Comparison of ENCODE assay signal across 8 mouse cellular contexts in genomic region chr17:88530667-88531066, GRCm38 (mm10). TPM values are rescaled to one million over a fixed set of nuclear protein-coding genes. Genes with fewer than 3 reads are reported as not detected.
DNase-seq lines count a peak whose midpoint lies in the region; ATAC-seq and TF ChIP-seq lines count a peak whose summit lies in the region.

No protein-coding gene starts in this region.

- H3K9me3 ChIP-seq in embryonic facial prominence, embryonic 11.5 days (replicated peaks; ENCODE audit: control insufficient read depth, low read length): no peaks in the 10 kb centered on the region
- H3K9me3 ChIP-seq in intestine, embryonic 16.5 days (ENCODE audit: control insufficient read depth, low read length): no peaks in the 10 kb centered on the region
- no peaks in the 10 kb centered on the region for H3K9me3 ChIP-seq in neural tube, embryonic 13.5 days

- no peak for TF ChIP-seq POLR2A in lung, adult 2 months (IDR thresholded peaks at IDR 0.05; ENCODE audit: borderline replicate concordance, extremely low read depth, low read depth, low read length)

- TF ChIP-seq CTCF in lung, adult 2 months (IDR thresholded peaks at IDR 0.05; ENCODE audit: insufficient read depth, low read length): no peak

- H3K27ac ChIP-seq in embryonic facial prominence, embryonic 11.5 days (replicated peaks; ENCODE audit: low read depth, low read length): no peak overlapping the region
- H3K27ac ChIP-seq in intestine, embryonic 16.5 days (ENCODE audit: low read length): peak overlapping the region; percentile 30; the same call in 1 of the 2 replicates
- H3K27ac ChIP-seq in neural tube, embryonic 13.5 days (replicated peaks): peak overlapping the region; percentile 97

- DNase-seq in lung, adult 2 months: no peak
- no peak for DNase-seq in lung, postnatal 10 days
- no peak for DNase-seq in embryonic facial prominence, embryonic 11.5 days (ENCODE audit: low spot score)
- no peak for DNase-seq in Muller cell, postnatal 12 days (ENCODE audit: inconsistent ontology term)
- no peak for DNase-seq in cerebellum, postnatal 10 days
- DNase-seq in layer of hippocampus, postnatal 14 days (ENCODE audit: low spot score in 2 of 2): no peak

- ATAC-seq in embryonic facial prominence, embryonic 11.5 days (replicated peaks; ENCODE audit: insufficient number of reproducible peaks, low FRiP score, low TSS enrichment, low read depth): no peak
- no peak for ATAC-seq in intestine, embryonic 16.5 days
- 0 out of 2 replicates have a peak, but pooled peaks have one; percentile 6 for ATAC-seq in neural tube, embryonic 13.5 days (ENCODE audit: low read depth)

- H3K27me3 ChIP-seq in embryonic facial prominence, embryonic 11.5 days (ENCODE audit: control insufficient read depth, insufficient read depth, low read length): no peaks in the 10 kb centered on the region
- H3K27me3 ChIP-seq in intestine, embryonic 16.5 days (replicated peaks; ENCODE audit: control insufficient read depth, insufficient read depth, low read length): no peaks in the 10 kb centered on the region
- no peaks in the 10 kb centered on the region for H3K27me3 ChIP-seq in neural tube, embryonic 13.5 days

- peak overlapping the region; percentile 72 for H3K9ac ChIP-seq in embryonic facial prominence, embryonic 11.5 days (replicated peaks; ENCODE audit: low read length)
- H3K9ac ChIP-seq in intestine, embryonic 16.5 days (ENCODE audit: low read depth, low read length): peak overlapping the region; percentile 85
- H3K9ac ChIP-seq in neural tube, embryonic 13.5 days: peak overlapping the region; percentile 83

- peak overlapping the region; percentile 68 for H3K4me3 ChIP-seq in lung, adult 2 months (replicated peaks; ENCODE audit: extremely low read depth, low read depth, low read length)
- peak overlapping the region; percentile 63 for H3K4me3 ChIP-seq in embryonic facial prominence, embryonic 11.5 days (ENCODE audit: low read depth, low read length)
- peak overlapping the region; percentile 68 for H3K4me3 ChIP-seq in intestine, embryonic 16.5 days (ENCODE audit: low read length)
- H3K4me3 ChIP-seq in neural tube, embryonic 13.5 days: peak overlapping the region; percentile 71

- H3K36me3 ChIP-seq in embryonic facial prominence, embryonic 11.5 days (replicated peaks; ENCODE audit: control insufficient read depth, insufficient read depth, low read depth, low read length): no peaks in the 10 kb centered on the region
- H3K36me3 ChIP-seq in intestine, embryonic 16.5 days (ENCODE audit: control insufficient read depth, insufficient read depth, low read length): no peaks in the 10 kb centered on the region
- H3K36me3 ChIP-seq in neural tube, embryonic 13.5 days: no peaks in the 10 kb centered on the region

- WGBS in lung, adult 2 months: 9% methylated on average over 11 of the region's 11 CpGs
- 9% methylated on average over 11 of the region's 11 CpGs for WGBS in embryonic facial prominence, embryonic 11.5 days
- WGBS in intestine, embryonic 16.5 days: 6% methylated on average over 11 of the region's 11 CpGs
- 6% methylated on average over 11 of the region's 11 CpGs for WGBS in neural tube, embryonic 13.5 days

- peaks cover 7% of the 10 kb centered on the region for H3K4me1 ChIP-seq in lung, adult 2 months (ENCODE audit: control insufficient read depth, insufficient read depth, low read length)
- no peaks in the 10 kb centered on the region for H3K4me1 ChIP-seq in embryonic facial prominence, embryonic 11.5 days (ENCODE audit: control insufficient read depth, insufficient read depth, low read length)
- H3K4me1 ChIP-seq in intestine, embryonic 16.5 days (ENCODE audit: control insufficient read depth, insufficient read depth, low read length): peaks cover 12% of the 10 kb centered on the region
- H3K4me1 ChIP-seq in neural tube, embryonic 13.5 days (replicated peaks): peaks cover 21% of the 10 kb centered on the region

- H3K4me2 ChIP-seq in embryonic facial prominence, embryonic 11.5 days (ENCODE audit: low read depth, low read length): peak overlapping the region; percentile 68
- H3K4me2 ChIP-seq in intestine, embryonic 16.5 days (ENCODE audit: low read depth, low read length): peak overlapping the region; percentile 76
- peak overlapping the region; percentile 81 for H3K4me2 ChIP-seq in neural tube, embryonic 13.5 days

RNA-seq across cellular contexts. Expression of gene Ppp1r21, which starts 0.7 kb away (rescaled TPM):
- polyA plus RNA-seq in lung, adult 2 months (2012; rRNA removed): 22.8 and 31.2 TPM in 2 replicates
- 25.1 and 25.4 TPM in 2 replicates for polyA plus RNA-seq in embryonic facial prominence, embryonic 11.5 days (2014; fragmentation: Nextera tagmentation; extraction: Ambion mirVana)
- 16.8 and 17.8 TPM in 2 replicates for polyA plus RNA-seq in intestine, embryonic 16.5 days (2015; fragmentation: Nextera tagmentation; extraction: Ambion mirVana)
- polyA plus RNA-seq in neural tube, embryonic 13.5 days (2015; fragmentation: Nextera tagmentation; extraction: Ambion mirVana): 40.0 and 42.8 TPM in 2 replicates
- 10 to 100 TPM; 72.4 to 74.7 TPM for total RNA-seq in layer of hippocampus, postnatal 14 days (2021)
